Mouse (Mus musculus) ES-Bruce4 (cell line): ENCODE measurements around the gene Lrmda.

Experiments used
- CTCF ChIP-seq: IDR thresholded peaks from one replicate; pipeline ENCODE4 v1.8.1; 2011; ENCODE audit warnings: low read depth, low read length
- EP300 ChIP-seq: IDR thresholded peaks from 2 replicates; pipeline ENCODE4 v1.6.1; 2011; ENCODE audit warnings: low read depth, low read length; ENCODE audit not compliant: insufficient read depth
- POLR2A ChIP-seq: IDR thresholded peaks from one replicate; pipeline ENCODE4 v1.8.1; 2011; ENCODE audit warnings: low read length; ENCODE audit not compliant: insufficient read depth

- TF ChIP-seq POLR2A: no peak
- TF ChIP-seq CTCF: no peak
- no peak for TF ChIP-seq EP300
Observed at GRCm38 (mm10) chr14:22905741-22906667, 886.5 kb downstream of the Lrmda start.
